Mouse (Mus musculus): ENCODE data around the gene A430078G23Rik. TPM values are rescaled to one million over a fixed set of nuclear protein-coding genes. Genes with fewer than 3 reads are reported as not detected.
"Not testable (repeated sequence)": the region's sequence is repeated elsewhere in the genome, so short reads cannot be mapped to it uniquely, and the experiment has no call there.

Gene A430078G23Rik
- total RNA-seq (2021), result under 1 TPM; 0.51 to 0.56 TPM
- long read RNA-seq, experiment 1, result 0 reads
- long read RNA-seq, experiment 2, result 0 reads

GRCm38 (mm10) chr8:3353189-3353810 lies at the start of gene A430078G23Rik:
Gene A430078G23Rik (plus strand): TSS chr8:3353415.
- no peak for DNase-seq (ENCODE audit: low spot score in 2 of 2)

- not testable (repeated sequence) for DNase-seq (ENCODE audit: low spot score in 2 of 2)
Observed at GRCm38 (mm10) chr8:3308205-3308800, 44.9 kb upstream of the A430078G23Rik start.

- no peak for DNase-seq (ENCODE audit: low spot score in 2 of 2)
Observed at GRCm38 (mm10) chr8:3309636-3310035, 43.6 kb upstream of the A430078G23Rik start.

- no peak for DNase-seq (ENCODE audit: low spot score in 2 of 2)
Observed at GRCm38 (mm10) chr8:3311482-3311881, 41.7 kb upstream of the A430078G23Rik start.

- DNase-seq (ENCODE audit: low spot score in 2 of 2), result not testable (repeated sequence)
Observed at GRCm38 (mm10) chr8:3313417-3313816, 39.8 kb upstream of the A430078G23Rik start.

- DNase-seq (ENCODE audit: low spot score in 2 of 2), result no peak
Observed at GRCm38 (mm10) chr8:3313843-3314242, 39.4 kb upstream of the A430078G23Rik start.

- DNase-seq (ENCODE audit: low spot score in 2 of 2), result no peak
Observed at GRCm38 (mm10) chr8:3314345-3314744, 38.9 kb upstream of the A430078G23Rik start.

GRCm38 (mm10) chr8:3316585-3316984 lies 36.6 kb upstream of the A430078G23Rik start:
- DNase-seq (ENCODE audit: low spot score in 2 of 2), result no peak

- DNase-seq (ENCODE audit: low spot score in 2 of 2), result not testable (repeated sequence)
Observed at GRCm38 (mm10) chr8:3319267-3319666, 33.9 kb upstream of the A430078G23Rik start.

GRCm38 (mm10) chr8:3324253-3324652 lies 29.0 kb upstream of the A430078G23Rik start:
- no peak for DNase-seq (ENCODE audit: low spot score in 2 of 2)

GRCm38 (mm10) chr8:3327056-3327455 lies 26.2 kb upstream of the A430078G23Rik start:
- no peak for DNase-seq (ENCODE audit: low spot score in 2 of 2)

- DNase-seq (ENCODE audit: low spot score in 2 of 2), result peak in 1 of 2 experiments; percentile 38
Observed at GRCm38 (mm10) chr8:3327538-3328245, 25.5 kb upstream of the A430078G23Rik start.

GRCm38 (mm10) chr8:3330662-3331061 lies 22.6 kb upstream of the A430078G23Rik start:
- DNase-seq (ENCODE audit: low spot score in 2 of 2), result no peak

- DNase-seq (ENCODE audit: low spot score in 2 of 2), result no peak
Observed at GRCm38 (mm10) chr8:3331692-3332091, 21.5 kb upstream of the A430078G23Rik start.

- DNase-seq (ENCODE audit: low spot score in 2 of 2), result no peak
Observed at GRCm38 (mm10) chr8:3335881-3336280, 17.3 kb upstream of the A430078G23Rik start.

GRCm38 (mm10) chr8:3336658-3337524 lies 16.3 kb upstream of the A430078G23Rik start:
- DNase-seq (ENCODE audit: low spot score in 2 of 2), result peak in 1 of 2 experiments; percentile 26

- DNase-seq (ENCODE audit: low spot score in 2 of 2), result not testable (repeated sequence)
Observed at GRCm38 (mm10) chr8:3337525-3337824, 15.7 kb upstream of the A430078G23Rik start.

- DNase-seq (ENCODE audit: low spot score in 2 of 2), result no peak
Observed at GRCm38 (mm10) chr8:3337971-3338370, 15.2 kb upstream of the A430078G23Rik start.

GRCm38 (mm10) chr8:3340711-3341110 lies 12.5 kb upstream of the A430078G23Rik start:
- DNase-seq (ENCODE audit: low spot score in 2 of 2), result not testable (repeated sequence)

GRCm38 (mm10) chr8:3345337-3345736 lies 7.9 kb upstream of the A430078G23Rik start:
- no peak for DNase-seq (ENCODE audit: low spot score in 2 of 2)

GRCm38 (mm10) chr8:3346691-3347413 lies 6.4 kb upstream of the A430078G23Rik start:
- no peak for DNase-seq (ENCODE audit: low spot score in 2 of 2)
